Mouse (Mus musculus) neural tube, embryonic 15.5 days (tissue): ENCODE measurements around the gene Suds3. TPM values are rescaled to one million over a fixed set of nuclear protein-coding genes. Genes with fewer than 3 reads are reported as not detected.

Experiments
- ATAC-seq: fragments of 200-750 bp; cut with Nextera tagmentation; 2 replicates; pipeline ENCODE4 v1.8.0; 2017; ENCODE audit warnings: mild to moderate bottlenecking, moderate TSS enrichment, moderate library complexity; ENCODE audit not compliant: low FRiP score
- H3K27ac ChIP-seq: fragments of 300-500 bp; sonication (generic); replicated peaks from 2 replicates; pipeline ENCODE4 v1.5.1; 2015; ENCODE audit warnings: mild to moderate bottlenecking, inconsistent platforms
- H3K27me3 ChIP-seq: fragments of 300-500 bp; sonication (generic); replicated peaks from 2 replicates; pipeline ENCODE4 v1.6.1; 2015; ENCODE audit warnings: inconsistent platforms
- H3K36me3 ChIP-seq: fragments of 300-500 bp; sonication (generic); 2 replicates; pipeline ENCODE4 v1.6.1; 2015; ENCODE audit warnings: inconsistent platforms
- H3K4me1 ChIP-seq: fragments of 300-500 bp; sonication (generic); 2 replicates; pipeline ENCODE4 v1.6.1; 2015; ENCODE audit warnings: inconsistent platforms
- H3K4me2 ChIP-seq: fragments of 300-500 bp; sonication (generic); 2 replicates; pipeline ENCODE4 v1.6.1; 2015; ENCODE audit warnings: inconsistent platforms, mild to moderate bottlenecking, moderate library complexity
- H3K4me3 ChIP-seq: fragments of 300-500 bp; sonication (generic); replicated peaks from 2 replicates; pipeline ENCODE4 v1.5.1; 2015; ENCODE audit warnings: mild to moderate bottlenecking, inconsistent platforms
- H3K9ac ChIP-seq: fragments of 300-500 bp; sonication (generic); replicated peaks from 2 replicates; pipeline ENCODE4 v1.6.1; 2015; ENCODE audit warnings: mild to moderate bottlenecking, inconsistent platforms
- H3K9me3 ChIP-seq: fragments of 300-500 bp; sonication (generic); replicated peaks from 2 replicates; pipeline ENCODE4 v1.6.1; 2016; ENCODE audit warnings: inconsistent platforms
- WGBS: fragments of 180-500 bp; shearing (Covaris S2); methylation state at CpG from one replicate; pipeline ENCODE4 v1.1.7; 2015; ENCODE audit warnings: mixed read lengths; 5-methylcytosine and 5-hydroxymethylcytosine counted together
- polyA plus RNA-seq: library from polyadenylated mRNA; unstranded; fragments of >200 nt; fragmentation: Nextera tagmentation; extraction: Ambion mirVana; gene quantifications from 2 replicates; pipeline ENCODE4 v1.2.1, GENCODE M21; 2015

The Suds3 gene
- polyA plus RNA-seq, 1 experiment from 2014 or later, result 81.9 TPM

DNA sequence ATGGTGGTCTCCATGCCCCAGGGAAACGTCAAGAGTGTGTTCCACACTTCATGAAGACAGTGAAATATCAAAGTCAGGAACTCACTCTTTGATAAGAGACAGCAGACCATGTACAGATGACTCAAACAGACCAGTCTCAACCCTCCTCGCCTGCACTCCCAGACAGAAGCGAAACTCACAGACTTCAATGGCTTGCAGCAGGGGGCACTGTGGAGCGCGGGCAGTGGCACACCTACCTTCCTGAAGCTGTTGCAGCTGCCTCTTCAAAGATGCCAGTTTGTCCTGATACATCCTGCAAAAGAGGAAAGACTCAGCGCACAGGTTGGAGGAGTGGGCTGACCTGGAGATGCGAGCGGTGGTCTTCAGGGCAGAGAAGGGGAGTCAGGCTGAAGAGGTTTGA, 6.4 kb downstream of the Suds3 start:
- Histone ChIP-seq H3K9me3 (no peaks in the 10 kb centered on the region), H3K9ac (no peak overlapping the region), H3K4me1 (peaks cover 11% of the 10 kb centered on the region), H3K4me2 (no peak overlapping the region), H3K27ac (no peak overlapping the region), H3K27me3 (no peaks in the 10 kb centered on the region), H3K4me3 (no peak overlapping the region), H3K36me3 (peaks cover 81% of the 10 kb centered on the region)
- WGBS, result 92% methylated on average over 8 of the region's 8 CpGs
- ATAC-seq, result no peak

DNA sequence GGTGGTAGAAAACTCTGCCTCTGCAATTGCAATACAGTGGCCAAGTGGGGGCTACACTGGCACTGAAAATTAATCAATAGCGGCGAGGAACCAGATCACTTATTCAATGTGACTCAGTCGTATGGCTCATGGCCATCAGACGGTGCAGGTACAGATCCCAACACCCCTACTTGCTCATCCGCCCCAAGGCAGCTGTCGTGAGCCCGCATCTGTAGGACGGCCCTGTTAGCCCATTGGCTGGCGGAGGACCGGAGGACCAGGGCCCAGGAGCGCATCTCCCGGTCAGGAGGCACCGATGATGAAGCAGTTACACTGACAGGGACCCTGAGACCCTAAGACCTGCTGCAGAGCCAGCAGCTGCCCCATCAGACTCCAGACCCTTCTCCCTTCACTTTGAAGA, 7.2 kb downstream of the Suds3 start:
- Histone ChIP-seq H3K9me3 (no peaks in the 10 kb centered on the region), H3K36me3 (peaks cover 87% of the 10 kb centered on the region), H3K4me2 (no peak overlapping the region), H3K27ac (no peak overlapping the region), H3K27me3 (no peaks in the 10 kb centered on the region), H3K9ac (no peak overlapping the region), H3K4me3 (no peak overlapping the region), H3K4me1 (peaks cover 3% of the 10 kb centered on the region)
- no peak for ATAC-seq
- whole genome bisulfite sequencing, result 99% methylated on average over 13 of the region's 13 CpGs

DNA sequence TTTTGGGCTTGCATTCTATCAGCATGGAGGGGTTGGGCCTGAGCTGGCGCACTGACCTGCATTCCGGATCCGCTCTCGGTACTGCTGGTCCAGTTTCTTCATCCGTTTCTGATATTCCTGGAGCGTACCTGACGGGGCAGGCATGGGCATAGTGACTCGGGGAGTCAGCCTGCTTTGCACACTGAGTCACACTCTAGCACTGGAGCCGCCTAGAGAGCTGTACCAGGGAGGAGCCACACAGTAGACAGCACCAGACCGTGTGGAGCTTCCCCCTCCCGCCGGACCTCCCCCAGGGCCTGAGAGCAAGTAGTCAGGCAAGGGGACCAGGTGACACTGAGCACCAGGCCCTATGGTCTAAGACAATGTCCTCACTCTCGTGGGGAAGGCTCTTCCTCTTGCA, 7.6 kb downstream of the Suds3 start:
- 94% methylated on average over 13 of the region's 13 CpGs for WGBS
- Histone ChIP-seq H3K27me3 (no peaks in the 10 kb centered on the region), H3K9me3 (no peaks in the 10 kb centered on the region), H3K4me1 (no peaks in the 10 kb centered on the region), H3K4me3 (no peak overlapping the region), H3K27ac (no peak overlapping the region), H3K36me3 (peaks cover 87% of the 10 kb centered on the region), H3K4me2 (no peak overlapping the region), H3K9ac (no peak overlapping the region)
- no peak for ATAC-seq

DNA sequence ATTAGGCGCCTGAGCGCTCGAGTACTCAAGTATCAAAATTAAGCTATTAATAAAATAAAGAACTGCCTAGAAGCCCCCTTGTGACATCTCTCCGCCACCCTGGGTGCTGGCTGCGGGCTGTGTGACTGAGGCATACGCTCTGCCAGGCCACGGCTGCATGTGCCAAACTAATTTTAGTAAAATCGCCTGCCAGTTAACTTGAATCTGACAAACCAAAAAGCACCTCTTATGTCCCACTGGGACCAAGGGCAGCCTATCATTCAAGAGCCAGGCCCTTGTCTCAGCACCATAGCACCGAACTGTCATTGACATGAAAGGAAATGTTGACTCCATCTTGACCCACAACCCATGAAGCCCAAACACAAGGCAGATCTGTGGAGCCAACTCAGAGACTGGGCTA, 10.2 kb downstream of the Suds3 start:
- Histone ChIP-seq H3K4me2 (no peak overlapping the region), H3K4me1 (no peaks in the 10 kb centered on the region), H3K9me3 (no peaks in the 10 kb centered on the region), H3K4me3 (no peak overlapping the region), H3K27ac (no peak overlapping the region), H3K27me3 (no peaks in the 10 kb centered on the region), H3K9ac (no peak overlapping the region), H3K36me3 (peaks cover 86% of the 10 kb centered on the region)
- 68% methylated on average over 9 of the region's 9 CpGs for WGBS
- ATAC-seq, result no peak

DNA sequence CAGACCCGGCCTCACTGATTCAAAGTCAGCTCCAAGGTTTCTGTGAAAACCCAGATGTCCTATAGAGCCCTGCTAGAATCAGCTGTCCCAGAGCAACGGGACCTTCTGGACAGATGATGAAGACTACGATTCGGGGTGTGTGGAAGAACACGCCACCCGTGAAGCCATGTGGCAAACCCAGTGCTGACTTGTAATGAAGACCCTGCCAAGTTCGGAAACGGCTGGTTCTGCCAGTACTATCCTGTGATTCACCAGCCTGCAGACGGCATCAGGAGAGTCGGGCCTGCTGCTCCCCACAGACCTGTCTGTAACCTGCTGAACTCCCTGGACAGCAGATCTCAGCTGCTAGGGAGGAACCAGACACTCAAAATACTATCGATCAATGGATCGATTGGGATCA, 11.6 kb downstream of the Suds3 start:
- H3K36me3 ChIP-seq, result peaks cover 94% of the 10 kb centered on the region
- no peak overlapping the region for H3K27ac ChIP-seq
- WGBS, result 95% methylated on average over 12 of the region's 12 CpGs
- ATAC-seq, result no peak
- no peak overlapping the region for H3K4me3 ChIP-seq
- H3K9ac ChIP-seq, result no peak overlapping the region
- H3K4me2 ChIP-seq, result no peak overlapping the region
- H3K9me3 ChIP-seq, result no peaks in the 10 kb centered on the region
- no peaks in the 10 kb centered on the region for H3K27me3 ChIP-seq
- H3K4me1 ChIP-seq, result no peaks in the 10 kb centered on the region

DNA sequence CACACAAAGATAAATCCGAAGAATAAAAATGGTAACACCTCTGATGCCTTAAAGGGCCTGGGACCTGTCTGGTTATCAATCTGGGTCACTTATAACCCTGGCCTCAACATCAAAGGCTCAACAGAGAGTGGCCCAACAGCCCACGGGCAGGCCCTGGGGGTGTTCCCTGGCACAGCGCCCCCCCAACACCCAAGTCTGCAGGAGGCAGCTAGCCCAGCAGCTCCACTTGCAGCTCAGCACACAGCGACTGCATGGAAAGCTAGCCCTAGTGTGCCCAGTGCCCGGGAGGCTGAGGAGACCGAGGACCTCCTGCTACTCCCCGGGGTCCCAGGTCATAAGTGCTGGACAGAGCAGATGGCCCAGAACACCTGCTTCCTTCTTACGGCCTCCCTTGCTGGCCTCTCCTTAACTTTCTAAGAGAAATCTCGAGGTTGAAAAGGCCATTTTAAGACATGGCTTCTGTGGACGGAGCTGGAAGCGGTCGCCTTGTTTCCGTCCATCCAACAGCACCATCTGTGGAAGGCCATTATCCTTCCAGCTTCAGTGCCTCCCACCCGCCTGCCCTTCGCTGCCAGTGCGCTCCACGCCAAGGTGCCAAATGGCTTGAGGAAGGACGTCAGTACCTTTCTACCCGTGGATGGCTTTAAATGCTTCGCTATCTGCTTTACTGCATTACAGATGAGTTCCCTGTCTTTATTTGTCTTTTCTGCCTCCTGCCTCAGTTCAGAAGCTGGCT, 12.6 kb downstream of the Suds3 start:
- H3K27ac ChIP-seq, result no peak overlapping the region; the same call in 1 of the 2 replicates
- H3K4me3 ChIP-seq, result no peak overlapping the region
- no peaks in the 10 kb centered on the region for H3K27me3 ChIP-seq
- no peak overlapping the region for H3K4me2 ChIP-seq
- peaks cover 93% of the 10 kb centered on the region for H3K36me3 ChIP-seq
- no peak overlapping the region for H3K9ac ChIP-seq
- ATAC-seq, result no peak
- no peaks in the 10 kb centered on the region for H3K9me3 ChIP-seq
- 89% methylated on average over 20 of the region's 20 CpGs for WGBS
- no peaks in the 10 kb centered on the region for H3K4me1 ChIP-seq

DNA sequence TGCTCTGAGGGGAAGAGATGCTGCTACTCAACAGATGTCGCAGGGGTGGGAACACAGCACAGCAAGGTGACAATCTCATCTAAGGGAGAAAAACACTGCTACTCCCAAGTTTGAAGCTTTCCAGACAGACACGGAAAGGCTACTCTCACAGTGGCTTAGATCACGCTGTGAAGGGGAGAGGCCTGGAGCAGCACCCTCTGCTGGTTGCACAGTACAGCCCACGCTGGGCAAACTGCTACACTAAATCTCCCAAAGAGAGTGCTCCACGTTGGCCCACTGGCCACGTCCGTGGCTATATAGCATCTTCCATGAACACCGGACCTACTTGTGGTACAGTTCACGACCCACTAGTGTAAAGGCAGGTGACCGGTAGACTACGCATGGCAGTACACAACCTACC, 16.2 kb downstream of the Suds3 start:
- peaks cover 71% of the 10 kb centered on the region for H3K36me3 ChIP-seq

DNA sequence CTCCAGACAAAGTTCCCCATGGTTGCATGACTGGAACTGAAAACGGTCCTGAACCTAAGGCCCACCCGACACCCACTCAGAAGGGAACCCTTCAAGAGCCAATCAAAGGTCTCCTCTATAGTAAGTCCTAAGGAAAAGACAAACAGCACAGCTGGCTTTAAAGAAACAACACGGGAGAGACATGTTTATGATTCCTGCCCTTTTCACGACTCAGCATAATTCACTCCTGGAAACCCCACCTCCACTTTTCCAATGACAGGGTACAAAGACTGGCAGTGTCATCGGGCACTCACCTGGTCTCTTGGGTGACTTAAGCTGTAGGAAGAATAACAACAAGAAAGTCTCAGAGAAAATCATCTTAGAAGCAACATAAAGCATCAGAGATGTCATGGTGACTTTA, 16.9 kb downstream of the Suds3 start:
- Histone ChIP-seq H3K27ac (no peak overlapping the region), H3K36me3 (peaks cover 67% of the 10 kb centered on the region), H3K4me3 (no peak overlapping the region), H3K4me1 (peaks cover 7% of the 10 kb centered on the region), H3K4me2 (no peak overlapping the region), H3K27me3 (no peaks in the 10 kb centered on the region), H3K9ac (no peak overlapping the region), H3K9me3 (no peaks in the 10 kb centered on the region)
- no peak for ATAC-seq
- 79% methylated on average over 5 of the region's 5 CpGs for WGBS

More for the DNA sequence above, 16.2 kb downstream of the Suds3 start:
- H3K4me2 ChIP-seq, result no peak overlapping the region
- H3K4me1 ChIP-seq, result peaks cover 7% of the 10 kb centered on the region
- WGBS, result 89% methylated on average over 11 of the region's 11 CpGs
- no peak overlapping the region for H3K4me3 ChIP-seq
- H3K9me3 ChIP-seq, result no peaks in the 10 kb centered on the region
- H3K9ac ChIP-seq, result no peak overlapping the region
- ATAC-seq, result no peak
- H3K27ac ChIP-seq, result no peak overlapping the region
- no peaks in the 10 kb centered on the region for H3K27me3 ChIP-seq

DNA sequence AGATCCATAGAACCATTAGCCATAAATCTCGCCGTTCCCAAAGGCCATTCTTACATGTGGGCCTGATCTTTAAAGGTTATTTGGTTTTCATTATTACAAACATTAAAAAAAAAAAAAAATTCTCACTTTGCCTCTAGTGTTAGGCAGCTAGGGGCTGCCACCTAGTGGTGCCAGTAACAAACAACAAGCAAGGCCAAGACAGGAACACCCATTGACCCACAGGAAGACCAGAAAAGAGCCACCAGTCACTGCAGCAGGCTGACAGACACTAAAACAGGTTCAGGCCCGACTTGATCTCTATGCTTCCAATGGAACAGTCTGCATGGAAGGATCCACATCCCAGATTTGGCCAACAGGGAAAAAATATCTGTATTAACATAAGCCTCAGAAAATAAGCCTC, 19.2 kb downstream of the Suds3 start:
- H3K9ac ChIP-seq, result no peak overlapping the region
- peaks cover 7% of the 10 kb centered on the region for H3K4me1 ChIP-seq
- no peak overlapping the region for H3K4me2 ChIP-seq
- peaks cover 67% of the 10 kb centered on the region for H3K36me3 ChIP-seq
- no peak for ATAC-seq
- no peaks in the 10 kb centered on the region for H3K9me3 ChIP-seq
- no peak overlapping the region for H3K4me3 ChIP-seq
- H3K27ac ChIP-seq, result no peak overlapping the region
- whole genome bisulfite sequencing, result 44% methylated on average over 3 of the region's 3 CpGs
- H3K27me3 ChIP-seq, result no peaks in the 10 kb centered on the region

DNA sequence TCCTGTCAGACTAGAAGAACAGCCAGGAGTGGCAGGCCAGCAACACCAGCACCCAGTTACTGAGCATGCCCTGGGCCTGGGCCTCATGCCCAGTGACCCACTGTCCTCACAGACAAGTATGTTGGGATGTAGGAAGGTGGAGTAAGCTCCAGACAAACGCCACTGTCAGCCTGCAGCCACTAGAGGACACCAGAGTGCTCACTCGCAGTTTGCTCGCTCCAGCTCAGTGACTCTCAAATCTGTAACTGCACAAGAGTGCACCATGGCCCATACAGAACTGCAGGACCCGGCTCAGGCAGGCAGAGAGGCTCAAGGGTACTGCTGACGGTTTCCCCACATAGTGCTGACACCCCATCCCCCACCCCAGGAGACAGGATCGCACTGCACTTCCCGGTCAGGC, 21.5 kb downstream of the Suds3 start:
- no peak for ATAC-seq
- Histone ChIP-seq H3K9me3 (no peaks in the 10 kb centered on the region), H3K36me3 (peaks cover 56% of the 10 kb centered on the region), H3K4me1 (peaks cover 10% of the 10 kb centered on the region), H3K4me2 (no peak overlapping the region), H3K9ac (no peak overlapping the region), H3K4me3 (no peak overlapping the region), H3K27ac (no peak overlapping the region), H3K27me3 (no peaks in the 10 kb centered on the region)
- WGBS, result 52% methylated on average over 7 of the region's 7 CpGs

DNA sequence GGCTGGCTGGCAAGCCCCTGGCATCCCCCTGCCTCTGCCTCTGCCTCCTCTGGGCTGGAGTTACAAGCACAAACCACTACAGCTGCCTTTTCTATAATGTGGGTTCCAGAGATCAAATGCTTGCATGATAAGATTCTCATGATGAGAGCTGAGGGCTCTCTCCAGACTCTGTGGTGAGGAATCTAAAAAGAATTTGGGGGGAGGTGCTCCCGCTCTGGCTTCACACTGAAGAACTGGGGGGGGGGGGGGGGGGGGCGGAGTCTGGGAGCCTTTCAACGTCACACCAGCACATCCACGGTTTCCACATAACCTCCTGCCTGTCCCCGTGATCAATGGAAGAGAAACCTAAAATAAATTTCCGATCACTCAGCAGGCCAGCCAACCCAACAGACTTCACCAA, 26.1 kb downstream of the Suds3 start:
- ATAC-seq, result no peak
- no peak overlapping the region for H3K4me2 ChIP-seq
- H3K36me3 ChIP-seq, result peaks cover 33% of the 10 kb centered on the region
- 24% methylated on average over 6 of the region's 6 CpGs for WGBS
- no peak overlapping the region for H3K9ac ChIP-seq
- no peaks in the 10 kb centered on the region for H3K9me3 ChIP-seq
- peaks cover 20% of the 10 kb centered on the region for H3K4me1 ChIP-seq
- no peaks in the 10 kb centered on the region for H3K27me3 ChIP-seq
- H3K4me3 ChIP-seq, result no peak overlapping the region
- H3K27ac ChIP-seq, result no peak overlapping the region

DNA sequence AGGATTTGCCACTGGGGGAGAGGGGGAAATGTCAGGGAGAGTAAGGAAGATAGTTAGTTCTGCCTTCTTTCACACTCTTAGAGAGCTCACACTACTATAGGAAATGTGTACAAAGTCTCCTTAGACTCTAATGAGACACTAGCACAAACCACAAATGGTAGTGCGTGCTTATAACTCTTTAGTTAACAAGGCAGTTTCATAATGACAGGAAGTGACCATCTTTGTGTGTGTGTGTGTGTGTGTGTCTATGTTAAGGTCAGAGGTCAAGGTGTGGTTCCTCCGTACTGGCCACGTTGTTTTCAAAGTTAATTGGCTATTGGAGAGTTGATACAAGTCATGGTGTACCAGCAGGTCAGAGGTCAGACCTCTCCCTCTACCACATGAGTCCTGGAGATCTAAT, 26.8 kb downstream of the Suds3 start:
- no peaks in the 10 kb centered on the region for H3K27me3 ChIP-seq
- no peak for ATAC-seq
- 59% methylated on average over 3 of the region's 3 CpGs for WGBS

More for the DNA sequence above, 26.8 kb downstream of the Suds3 start:
- no peak overlapping the region for H3K4me3 ChIP-seq
- no peak overlapping the region for H3K9ac ChIP-seq
- H3K36me3 ChIP-seq, result peaks cover 31% of the 10 kb centered on the region
- no peaks in the 10 kb centered on the region for H3K9me3 ChIP-seq
- H3K27ac ChIP-seq, result no peak overlapping the region
- peaks cover 20% of the 10 kb centered on the region for H3K4me1 ChIP-seq
- no peak overlapping the region for H3K4me2 ChIP-seq
